Mouse (Mus musculus): ENCODE results near the gene Egfl8.

GRCm38 (mm10) chr17:34568421-34568820 is 47.4 kb downstream of the Egfl8 start:
- TF ChIP-seq CTCF (IDR thresholded peaks at IDR 0.05; ENCODE audit: low read depth) (no peak), EP300 (optimal IDR thresholded peaks at IDR 0.05) (no peak)

All from stomach, postnatal 0 days (tissue).